Mouse (Mus musculus) myocyte (in vitro differentiated cells): ENCODE data around the gene Dhfr.

Experiments used
- E2F4 ChIP-seq: IDR thresholded peaks from one replicate; pipeline ENCODE4 v1.6.1; 2011; ENCODE audit warnings: mild to moderate bottlenecking, control low read depth, moderate library complexity; ENCODE audit not compliant: insufficient read depth
- POLR2A ChIP-seq: IDR thresholded peaks from one replicate; pipeline ENCODE4 v1.6.1; 2011; ENCODE audit warnings: low read depth, mild to moderate bottlenecking, control low read depth, moderate library complexity; ENCODE audit not compliant: insufficient read length
- POLR2AphosphoS2 ChIP-seq: IDR thresholded peaks from one replicate; pipeline ENCODE4 v1.6.1; 2011; ENCODE audit warnings: low read depth, control low read depth; ENCODE audit not compliant: insufficient read length
- TCF3 ChIP-seq: IDR thresholded peaks from one replicate; pipeline ENCODE4 v1.6.1; 2011; ENCODE audit warnings: low read depth, control low read depth; ENCODE audit not compliant: insufficient read length
- USF1 ChIP-seq: IDR thresholded peaks from one replicate; pipeline ENCODE4 v1.6.1; 2011; ENCODE audit warnings: low read depth, mild to moderate bottlenecking, control low read depth, moderate library complexity

DNA sequence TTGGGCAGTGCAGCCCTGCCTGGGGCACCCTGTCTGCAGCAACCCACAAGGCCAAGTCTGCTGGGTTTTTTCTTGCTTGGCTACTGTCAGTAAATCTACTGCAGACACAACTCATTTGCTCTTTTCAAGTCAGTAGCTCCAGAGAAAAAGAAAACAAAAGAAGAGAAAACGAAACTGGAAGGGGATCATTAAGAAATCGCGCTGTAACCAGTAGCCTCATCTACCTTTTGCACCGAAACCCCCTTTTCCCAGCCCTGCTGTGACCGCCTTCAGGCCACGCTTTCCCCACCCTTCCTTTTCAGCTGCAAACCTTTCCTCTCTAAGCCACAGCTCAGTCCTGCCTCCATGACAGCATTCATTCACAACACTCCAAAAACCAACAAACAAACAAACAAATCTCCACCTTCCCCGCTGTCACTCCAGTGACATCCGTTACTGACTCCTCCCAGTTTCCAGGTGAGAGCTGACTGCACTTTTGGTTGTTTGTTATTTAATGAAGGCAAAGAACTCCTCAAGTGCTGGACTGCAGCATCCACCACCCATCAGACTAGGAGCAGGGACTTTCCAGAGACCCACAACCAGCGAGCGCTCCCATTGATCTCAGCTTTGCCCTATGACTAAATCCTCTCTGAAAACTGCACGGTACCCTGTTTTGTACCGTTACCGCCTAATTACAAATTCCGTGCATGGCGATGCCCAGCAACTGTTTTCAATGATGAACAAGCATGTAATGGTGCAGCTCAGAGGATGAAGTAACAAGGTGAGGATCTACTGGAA, 22.2 kb upstream of the Dhfr start:
- TF ChIP-seq POLR2A, result no peak
- TF ChIP-seq TCF3, result no peak
- TF ChIP-seq POLR2AphosphoS2, result no peak
- no peak for TF ChIP-seq E2F4
- TF ChIP-seq USF1, result no peak
